ENCODE assay signal across 9 mouse cellular contexts in genomic region chr14:30530726-30531269, GRCm38 (mm10). TPM values are rescaled to one million over a fixed set of nuclear protein-coding genes. Genes with fewer than 3 reads are reported as not detected.
DNase-seq lines count a peak whose midpoint lies in the region; ATAC-seq and TF ChIP-seq lines count a peak whose summit lies in the region.
"Had no signal": no experiment of that assay in that cellular context is flagged by ENCODE, and none has a peak within 500 bp of the region (broad histone marks: within the 10 kb centered on the region; RNA-seq: fewer than 3 reads in every experiment).

No protein-coding gene starts in this region.

- H3K4me1 ChIP-seq in embryonic facial prominence, embryonic 14.5 days (ENCODE audit: control insufficient read depth, insufficient read depth, low read length) = no peaks in the 10 kb centered on the region
- H3K4me1 ChIP-seq in embryonic facial prominence, embryonic 10.5 days = no peaks in the 10 kb centered on the region
- no peaks in the 10 kb centered on the region for H3K4me1 ChIP-seq in lung, embryonic 14.5 days (ENCODE audit: insufficient read depth)
- peaks cover 3% of the 10 kb centered on the region; the same call in 1 of the 2 replicates for H3K4me1 ChIP-seq in forebrain, embryonic 14.5 days (ENCODE audit: control insufficient read depth, insufficient read depth, low read length)

- no peak for TF ChIP-seq CTCF in lung, embryonic 14.5 days (IDR thresholded peaks at IDR 0.05; ENCODE audit: low read depth)

- no peaks in the 10 kb centered on the region for H3K9me3 ChIP-seq in embryonic facial prominence, embryonic 14.5 days (ENCODE audit: control insufficient read depth, low read length)
- H3K9me3 ChIP-seq in embryonic facial prominence, embryonic 10.5 days = no peaks in the 10 kb centered on the region
- H3K9me3 ChIP-seq in lung, embryonic 14.5 days (ENCODE audit: low read depth, low read length) = no peaks in the 10 kb centered on the region
- no peaks in the 10 kb centered on the region for H3K9me3 ChIP-seq in forebrain, embryonic 14.5 days (replicated peaks; ENCODE audit: control insufficient read depth, low read length)

- H3K9ac ChIP-seq in embryonic facial prominence, embryonic 14.5 days (ENCODE audit: low read depth, low read length) = no peak overlapping the region
- no peak overlapping the region for H3K9ac ChIP-seq in lung, embryonic 14.5 days
- H3K9ac ChIP-seq in forebrain, embryonic 14.5 days (ENCODE audit: low read length) = no peak overlapping the region

- no peak overlapping the region for H3K27ac ChIP-seq in embryonic facial prominence, embryonic 14.5 days (replicated peaks; ENCODE audit: low read depth, low read length)
- H3K27ac ChIP-seq in embryonic facial prominence, embryonic 10.5 days (replicated peaks) = no peak overlapping the region
- no peak overlapping the region for H3K27ac ChIP-seq in lung, embryonic 14.5 days (ENCODE audit: low read depth)
- H3K27ac ChIP-seq in forebrain, embryonic 14.5 days (ENCODE audit: low read depth, low read length) = peak overlapping the region; percentile 71; the same call in 1 of the 2 replicates

- no peak for DNase-seq in embryonic facial prominence, embryonic 14.5 days (ENCODE audit: low spot score)
- DNase-seq in embryonic facial prominence, embryonic 10.5 days (ENCODE audit: low spot score) = no peak
- DNase-seq in lung, embryonic 14.5 days = peak; percentile 40
- no peak for DNase-seq in lung, adult 18-20 months
- peak; percentile 80 for DNase-seq in forebrain, embryonic 14.5 days (ENCODE audit: low spot score)
- DNase-seq in kidney, postnatal 25 days = peak; percentile 91 to 92
- no peak for DNase-seq in neural tube, embryonic 10.5 days (ENCODE audit: extremely low spot score, low spot score)
- no peak for DNase-seq in right cerebral cortex, postnatal 25 days

- WGBS in embryonic facial prominence, embryonic 14.5 days = 69% methylated on average over 8 of the region's 8 CpGs
- WGBS in embryonic facial prominence, embryonic 10.5 days = 82% methylated on average over 8 of the region's 8 CpGs
- 59% methylated on average over 8 of the region's 8 CpGs for WGBS in lung, embryonic 14.5 days
- WGBS in forebrain, embryonic 14.5 days = 21% methylated on average over 8 of the region's 8 CpGs

- peak; percentile 48; the same call in 1 of the 2 replicates for ATAC-seq in embryonic facial prominence, embryonic 14.5 days (ENCODE audit: low read depth)
- no peak for ATAC-seq in lung, embryonic 14.5 days (ENCODE audit: insufficient read depth)
- ATAC-seq in forebrain, embryonic 14.5 days = peak; percentile 85
- ATAC-seq: intestine, postnatal 0 days had no signal

- peaks cover 30% of the 10 kb centered on the region for H3K36me3 ChIP-seq in embryonic facial prominence, embryonic 14.5 days (ENCODE audit: control insufficient read depth, insufficient read depth, low read length)
- H3K36me3 ChIP-seq in embryonic facial prominence, embryonic 10.5 days (replicated peaks) = peaks cover 40% of the 10 kb centered on the region
- H3K36me3 ChIP-seq in lung, embryonic 14.5 days (ENCODE audit: insufficient read depth) = peaks cover 30% of the 10 kb centered on the region
- peaks cover 26% of the 10 kb centered on the region for H3K36me3 ChIP-seq in forebrain, embryonic 14.5 days (ENCODE audit: control insufficient read depth, insufficient read depth, low read length)

- no peak overlapping the region for H3K4me3 ChIP-seq in embryonic facial prominence, embryonic 14.5 days (ENCODE audit: low read depth, low read length)
- no peak overlapping the region for H3K4me3 ChIP-seq in embryonic facial prominence, embryonic 10.5 days
- no peak overlapping the region for H3K4me3 ChIP-seq in lung, embryonic 14.5 days (ENCODE audit: low read depth, low read length)
- H3K4me3 ChIP-seq in forebrain, embryonic 14.5 days (ENCODE audit: low read depth, low read length) = no peak overlapping the region

- H3K27me3 ChIP-seq in embryonic facial prominence, embryonic 14.5 days (replicated peaks; ENCODE audit: control insufficient read depth, insufficient read depth, low read length) = no peaks in the 10 kb centered on the region
- H3K27me3 ChIP-seq in embryonic facial prominence, embryonic 10.5 days (replicated peaks; ENCODE audit: low read depth, poor library complexity, severe bottlenecking) = no peaks in the 10 kb centered on the region
- H3K27me3 ChIP-seq in lung, embryonic 14.5 days (ENCODE audit: insufficient read depth, low read length) = no peaks in the 10 kb centered on the region
- no peaks in the 10 kb centered on the region for H3K27me3 ChIP-seq in forebrain, embryonic 14.5 days (replicated peaks; ENCODE audit: control insufficient read depth, insufficient read depth, low read length)

- H3K4me2 ChIP-seq in embryonic facial prominence, embryonic 14.5 days (ENCODE audit: low read depth, low read length) = no peak overlapping the region
- no peak overlapping the region for H3K4me2 ChIP-seq in lung, embryonic 14.5 days
- no peak overlapping the region for H3K4me2 ChIP-seq in forebrain, embryonic 14.5 days (ENCODE audit: low read length)

RNA-seq across cellular contexts. Expression of gene Tkt, which starts 17.4 kb away (rescaled TPM):
- 91.9 and 110 TPM in 2 replicates for polyA plus RNA-seq in embryonic facial prominence, embryonic 14.5 days (2014; fragmentation: Nextera tagmentation; extraction: Ambion mirVana)
- polyA plus RNA-seq in embryonic facial prominence, embryonic 10.5 days (2016; fragmentation: Nextera tagmentation; extraction: Ambion mirVana) = 316 and 334 TPM in 2 replicates
- polyA plus RNA-seq in lung, embryonic 14.5 days (2014; fragmentation: Nextera tagmentation; extraction: Ambion mirVana) = 145 and 152 TPM in 2 replicates
- polyA plus RNA-seq in forebrain, embryonic 14.5 days (2014; fragmentation: Nextera tagmentation; extraction: Ambion mirVana) = 134 and 154 TPM in 2 replicates

RNA-seq across cellular contexts. Expression of gene Cacna1d, which starts 39.5 kb away (rescaled TPM):
- 3.5 and 3.8 TPM in 2 replicates for polyA plus RNA-seq in embryonic facial prominence, embryonic 14.5 days (2014; fragmentation: Nextera tagmentation; extraction: Ambion mirVana)
- 1.8 and 2.1 TPM in 2 replicates for polyA plus RNA-seq in embryonic facial prominence, embryonic 10.5 days (2016; fragmentation: Nextera tagmentation; extraction: Ambion mirVana)
- polyA plus RNA-seq in lung, embryonic 14.5 days (2014; fragmentation: Nextera tagmentation; extraction: Ambion mirVana) = 10.5 and 10.9 TPM in 2 replicates
- polyA plus RNA-seq in forebrain, embryonic 14.5 days (2014; fragmentation: Nextera tagmentation; extraction: Ambion mirVana) = 4.3 and 5.9 TPM in 2 replicates

RNA-seq across cellular contexts. Expression of gene Dcp1a, which starts 51.5 kb away (rescaled TPM):
- polyA plus RNA-seq in embryonic facial prominence, embryonic 14.5 days (2014; fragmentation: Nextera tagmentation; extraction: Ambion mirVana) = 21.2 and 23.3 TPM in 2 replicates
- 39.6 TPM in 2 replicates for polyA plus RNA-seq in embryonic facial prominence, embryonic 10.5 days (2016; fragmentation: Nextera tagmentation; extraction: Ambion mirVana)
- polyA plus RNA-seq in lung, embryonic 14.5 days (2014; fragmentation: Nextera tagmentation; extraction: Ambion mirVana) = 34.4 and 35.0 TPM in 2 replicates
- 12.3 and 14.9 TPM in 2 replicates for polyA plus RNA-seq in forebrain, embryonic 14.5 days (2014; fragmentation: Nextera tagmentation; extraction: Ambion mirVana)

Comparison
In these comparisons a context has a peak if more than half of its experiments do, and no peak if none do; other contexts are left out.
1. DNase-seq: peak in lung, embryonic 14.5 days (single experiment), forebrain, embryonic 14.5 days (single experiment) and kidney, postnatal 25 days (2 of 2); none in embryonic facial prominence, embryonic 14.5 days (single experiment), embryonic facial prominence, embryonic 10.5 days (single experiment), lung, adult 18-20 months (0 of 2), neural tube, embryonic 10.5 days (single experiment) and right cerebral cortex, postnatal 25 days (single experiment).